Mouse (Mus musculus) stomach, postnatal 0 days (tissue): ENCODE results near the gene Mpv17l2.

Source experiments
- CTCF ChIP-seq: IDR thresholded peaks from 2 replicates; pipeline ENCODE4 v1.5.1; 2016; ENCODE audit warnings: antibody characterized with exemption, low read depth, mild to moderate bottlenecking, moderate library complexity
- EP300 ChIP-seq: optimal IDR thresholded peaks from 2 replicates; pipeline ENCODE3; 2016; ENCODE audit warnings: antibody characterized with exemption

DNA sequence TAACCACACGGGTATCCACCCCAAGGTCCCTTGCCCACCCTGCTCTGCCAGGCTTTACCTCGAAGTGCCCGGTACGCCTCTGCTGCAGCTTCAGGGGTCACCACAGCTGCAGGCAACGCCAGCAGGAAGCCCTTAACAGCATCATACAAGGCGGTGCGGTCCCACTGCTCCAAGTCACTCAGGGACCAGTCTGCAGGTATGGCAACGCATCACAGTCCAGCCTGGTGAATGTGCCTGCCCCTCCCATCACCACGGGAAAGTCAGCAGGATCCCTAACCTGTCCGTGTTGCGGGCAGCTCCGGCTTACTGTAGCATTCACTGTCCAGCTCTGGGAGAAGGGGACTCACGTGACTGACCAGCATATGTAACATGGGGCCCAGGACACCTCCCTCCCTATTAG is 11.3 kb upstream of the Mpv17l2 start:
- TF ChIP-seq CTCF (no peak), EP300 (no peak)
